Mouse (Mus musculus) neural tube, embryonic 15.5 days (tissue): ENCODE measurements around the gene Caln1. TPM values are rescaled to one million over a fixed set of nuclear protein-coding genes. Genes with fewer than 3 reads are reported as not detected.
"Not testable (repeated sequence)": the region's sequence is repeated elsewhere in the genome, so short reads cannot be mapped to it uniquely, and the experiment has no call there.

Experiments used
- ATAC-seq: fragments of 200-750 bp; cut with Nextera tagmentation; 2 replicates; pipeline ENCODE4 v1.8.0; 2017; ENCODE audit warnings: mild to moderate bottlenecking, moderate TSS enrichment, moderate library complexity; ENCODE audit not compliant: low FRiP score
- H3K27ac ChIP-seq: fragments of 300-500 bp; sonication (generic); replicated peaks from 2 replicates; pipeline ENCODE4 v1.5.1; 2015; ENCODE audit warnings: mild to moderate bottlenecking, inconsistent platforms
- H3K27me3 ChIP-seq: fragments of 300-500 bp; sonication (generic); replicated peaks from 2 replicates; pipeline ENCODE4 v1.6.1; 2015; ENCODE audit warnings: inconsistent platforms
- H3K36me3 ChIP-seq: fragments of 300-500 bp; sonication (generic); 2 replicates; pipeline ENCODE4 v1.6.1; 2015; ENCODE audit warnings: inconsistent platforms
- H3K4me1 ChIP-seq: fragments of 300-500 bp; sonication (generic); 2 replicates; pipeline ENCODE4 v1.6.1; 2015; ENCODE audit warnings: inconsistent platforms
- H3K4me2 ChIP-seq: fragments of 300-500 bp; sonication (generic); 2 replicates; pipeline ENCODE4 v1.6.1; 2015; ENCODE audit warnings: inconsistent platforms, mild to moderate bottlenecking, moderate library complexity
- H3K4me3 ChIP-seq: fragments of 300-500 bp; sonication (generic); replicated peaks from 2 replicates; pipeline ENCODE4 v1.5.1; 2015; ENCODE audit warnings: mild to moderate bottlenecking, inconsistent platforms
- H3K9ac ChIP-seq: fragments of 300-500 bp; sonication (generic); replicated peaks from 2 replicates; pipeline ENCODE4 v1.6.1; 2015; ENCODE audit warnings: mild to moderate bottlenecking, inconsistent platforms
- H3K9me3 ChIP-seq: fragments of 300-500 bp; sonication (generic); replicated peaks from 2 replicates; pipeline ENCODE4 v1.6.1; 2016; ENCODE audit warnings: inconsistent platforms
- WGBS: fragments of 180-500 bp; shearing (Covaris S2); methylation state at CpG from one replicate; pipeline ENCODE4 v1.1.7; 2015; ENCODE audit warnings: mixed read lengths; 5-methylcytosine and 5-hydroxymethylcytosine counted together
- polyA plus RNA-seq: library from polyadenylated mRNA; unstranded; fragments of >200 nt; fragmentation: Nextera tagmentation; extraction: Ambion mirVana; gene quantifications from 2 replicates; pipeline ENCODE4 v1.2.1, GENCODE M21; 2015

The Caln1 gene
- polyA plus RNA-seq, 1 experiment from 2014 or later = 51.0 TPM

DNA sequence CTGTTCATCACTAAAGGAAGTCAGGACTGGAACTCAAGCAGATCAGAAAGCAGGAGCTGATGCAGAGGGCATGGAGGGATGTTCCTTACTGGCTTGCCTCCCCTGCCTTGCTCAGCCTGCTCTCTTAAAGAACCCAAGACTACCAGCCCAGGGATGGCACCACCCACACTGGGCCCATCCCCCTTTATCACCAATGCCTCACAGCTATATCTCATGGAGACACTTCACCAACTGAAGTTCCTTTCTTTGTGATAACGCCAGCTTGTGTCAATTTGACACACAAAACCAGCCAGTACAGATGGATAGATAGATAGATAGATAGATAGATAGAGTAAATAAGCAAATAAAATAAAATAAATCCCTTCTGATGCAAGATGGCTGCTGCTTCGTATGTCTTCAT is 276.9 kb downstream of the Caln1 start:
- not testable (repeated sequence) for H3K4me3 ChIP-seq, H3K4me1 ChIP-seq, H3K27ac ChIP-seq, H3K9ac ChIP-seq, H3K27me3 ChIP-seq, H3K36me3 ChIP-seq, H3K4me2 ChIP-seq, ATAC-seq, H3K9me3 ChIP-seq
- 88% methylated on average over 2 of the region's 2 CpGs for WGBS

DNA sequence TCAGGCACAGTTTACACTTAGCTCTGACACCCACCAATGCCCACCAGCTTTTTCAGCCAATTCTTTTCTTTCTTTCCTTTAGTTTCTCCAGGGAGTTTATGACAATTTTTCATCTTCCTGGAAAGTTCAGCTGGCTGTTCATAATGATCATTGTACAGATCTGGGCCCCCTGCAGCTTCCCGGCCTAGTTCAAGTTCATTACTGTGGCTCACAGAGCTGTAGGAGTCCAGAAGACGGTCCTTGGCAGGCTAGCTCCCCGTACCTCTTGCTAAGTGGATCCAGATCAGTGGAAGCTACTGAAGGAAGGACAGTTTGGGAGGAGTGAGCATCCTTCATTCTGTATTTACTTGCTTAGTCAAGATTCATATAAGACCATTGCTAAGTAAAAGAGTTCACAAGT is 288.9 kb downstream of the Caln1 start:
- Histone ChIP-seq H3K4me3 (no peak overlapping the region), H3K4me2 (no peak overlapping the region), H3K27ac (no peak overlapping the region), H3K36me3 (no peaks in the 10 kb centered on the region), H3K9ac (no peak overlapping the region), H3K27me3 (no peaks in the 10 kb centered on the region), H3K4me1 (no peaks in the 10 kb centered on the region), H3K9me3 (no peaks in the 10 kb centered on the region)
- no peak for ATAC-seq
- WGBS = 79% methylated on average over 3 of the region's 3 CpGs

DNA sequence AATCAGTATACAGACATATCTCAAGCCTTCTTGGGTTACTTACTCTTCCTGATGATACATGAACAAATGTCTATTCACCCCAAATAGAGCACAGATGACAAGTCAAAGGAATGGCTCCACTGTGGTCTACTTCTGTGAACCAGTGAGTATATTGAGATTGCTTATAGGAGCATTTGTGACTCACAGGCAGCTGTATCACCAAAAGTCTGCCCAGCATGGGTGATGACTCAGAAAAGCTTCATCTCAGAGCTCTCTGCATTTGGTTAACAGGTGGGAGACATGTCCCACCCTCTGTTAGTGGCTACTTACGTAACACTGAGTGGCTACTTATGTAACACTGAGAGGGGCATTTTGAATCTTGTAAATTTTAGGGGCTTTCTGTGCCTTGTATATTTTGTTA is 296.8 kb downstream of the Caln1 start:
- Histone ChIP-seq H3K9me3 (no peaks in the 10 kb centered on the region), H3K4me2 (no peak overlapping the region), H3K27me3 (no peaks in the 10 kb centered on the region), H3K9ac (no peak overlapping the region), H3K4me1 (no peaks in the 10 kb centered on the region), H3K27ac (no peak overlapping the region), H3K36me3 (no peaks in the 10 kb centered on the region), H3K4me3 (no peak overlapping the region)
- 93% methylated on average over 1 of the region's 1 CpGs for WGBS
- ATAC-seq = no peak

DNA sequence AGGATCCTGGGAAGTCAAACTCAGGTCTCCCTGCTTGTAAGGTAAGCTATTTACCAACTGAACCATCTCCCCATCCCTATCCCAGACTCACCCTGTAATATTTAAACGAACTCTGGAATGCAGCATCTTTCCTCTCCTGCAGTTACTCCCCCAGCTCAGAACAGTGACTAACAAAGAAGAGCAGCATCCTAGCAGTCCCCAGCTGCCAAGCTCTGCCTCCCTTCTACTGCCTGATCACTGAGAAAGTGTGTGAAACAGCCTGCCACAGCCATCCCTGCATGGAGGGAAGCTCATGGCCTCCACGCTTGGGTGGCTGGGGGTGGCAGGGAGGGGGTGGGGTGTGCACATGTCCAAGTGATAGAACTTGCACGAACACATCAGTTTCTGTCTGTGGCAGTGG is 303.3 kb downstream of the Caln1 start:
- Histone ChIP-seq H3K4me2 (no peak overlapping the region), H3K27ac (no peak overlapping the region), H3K4me1 (no peaks in the 10 kb centered on the region), H3K9ac (no peak overlapping the region), H3K27me3 (no peaks in the 10 kb centered on the region), H3K36me3 (no peaks in the 10 kb centered on the region), H3K9me3 (0 out of 2 replicates have a peak, but pooled peaks cover 2% of the 10 kb centered on the region), H3K4me3 (no peak overlapping the region)
- no peak for ATAC-seq
- 55% methylated on average over 3 of the region's 3 CpGs for WGBS

DNA sequence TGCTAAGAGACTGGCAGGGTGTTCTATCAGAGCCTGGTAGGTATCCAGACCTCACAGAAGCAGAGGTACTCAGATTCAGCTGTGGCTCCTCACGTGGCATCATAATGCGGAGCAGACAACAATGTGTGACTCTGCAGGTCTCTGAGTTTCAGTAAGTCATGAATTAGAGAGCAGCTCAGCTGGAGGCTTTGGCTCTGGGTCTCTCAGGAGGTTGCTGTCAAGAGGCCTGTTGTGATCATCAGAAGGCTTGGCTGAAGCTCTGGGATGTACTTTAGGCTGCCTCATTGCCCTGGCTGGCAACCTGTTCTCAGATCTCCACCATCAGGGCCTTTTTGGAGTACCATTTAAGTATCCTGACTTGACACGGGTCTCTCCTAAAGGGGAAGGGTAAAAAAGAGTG is 303.8 kb downstream of the Caln1 start:
- no peaks in the 10 kb centered on the region for H3K27me3 ChIP-seq
- no peaks in the 10 kb centered on the region for H3K4me1 ChIP-seq
- H3K27ac ChIP-seq = no peak overlapping the region
- H3K36me3 ChIP-seq = no peaks in the 10 kb centered on the region
- H3K9ac ChIP-seq = no peak overlapping the region
- H3K4me3 ChIP-seq = no peak overlapping the region
- no peak overlapping the region for H3K4me2 ChIP-seq
- 0 out of 2 replicates have a peak, but pooled peaks cover 2% of the 10 kb centered on the region for H3K9me3 ChIP-seq
- ATAC-seq = no peak
- 68% methylated on average over 3 of the region's 3 CpGs for WGBS

DNA sequence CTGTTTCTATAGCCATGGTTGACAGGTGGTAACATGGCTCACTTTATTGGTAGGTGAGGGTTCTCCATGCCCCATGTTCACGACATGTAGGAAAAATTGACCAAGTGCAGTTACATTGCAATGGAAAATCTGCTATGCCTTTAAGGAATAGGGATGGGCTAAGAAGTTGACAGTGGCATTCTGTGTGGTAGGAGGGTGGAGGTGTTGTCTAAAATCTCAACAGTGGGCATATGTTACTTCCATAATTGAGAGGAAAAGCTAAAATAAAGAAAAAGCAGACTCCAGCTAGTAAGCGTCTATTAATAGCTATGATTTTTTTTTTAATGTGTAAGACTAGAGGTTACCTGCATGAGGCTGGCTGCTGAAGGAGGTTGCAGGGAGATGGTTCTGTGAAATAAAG is 308.6 kb downstream of the Caln1 start:
- 0 out of 2 replicates have a peak, but pooled peaks cover 2% of the 10 kb centered on the region for H3K9me3 ChIP-seq
- H3K36me3 ChIP-seq = no peaks in the 10 kb centered on the region
- 92% methylated on average over 2 of the region's 2 CpGs for WGBS
- H3K4me1 ChIP-seq = peaks cover 3% of the 10 kb centered on the region; the same call in 1 of the 2 replicates
- H3K4me3 ChIP-seq = no peak overlapping the region
- no peaks in the 10 kb centered on the region for H3K27me3 ChIP-seq
- ATAC-seq = no peak
- H3K4me2 ChIP-seq = no peak overlapping the region
- H3K27ac ChIP-seq = no peak overlapping the region
- no peak overlapping the region for H3K9ac ChIP-seq

DNA sequence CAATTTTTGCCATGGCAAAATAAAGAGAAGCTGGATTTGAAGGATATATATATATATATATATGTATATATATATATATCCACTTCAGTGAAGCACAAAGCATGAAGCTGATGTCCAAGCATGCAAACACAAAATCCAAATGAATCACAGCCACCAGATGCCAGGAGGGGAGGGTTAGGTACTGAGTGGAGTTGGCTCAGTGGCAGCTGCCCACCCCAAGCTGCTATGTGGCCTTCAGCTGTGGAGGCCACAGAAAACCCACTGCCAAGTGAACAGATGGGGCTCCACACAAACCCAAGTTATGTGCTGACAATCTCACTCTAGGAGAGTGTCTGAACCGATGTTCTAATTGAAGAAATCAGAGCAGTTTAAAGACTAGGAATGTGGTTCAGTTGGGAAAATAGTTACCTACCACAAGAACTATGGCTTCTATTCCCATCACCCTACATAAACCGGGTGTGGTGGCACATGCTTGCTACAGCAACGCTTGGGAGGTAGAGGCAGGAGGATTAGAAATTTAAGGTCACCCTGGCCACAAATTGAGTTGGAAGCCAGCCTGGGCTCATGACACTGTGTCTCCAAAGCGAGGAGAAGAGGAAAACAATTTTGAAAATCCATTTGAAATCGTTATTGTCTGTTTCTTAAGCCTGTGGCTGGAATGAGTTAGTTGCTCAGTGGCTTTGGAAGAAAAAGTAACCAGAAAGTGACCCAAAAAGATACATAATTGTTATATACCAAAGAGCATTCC is 316.8 kb downstream of the Caln1 start:
- H3K36me3 ChIP-seq = no peaks in the 10 kb centered on the region
- no peak overlapping the region for H3K4me2 ChIP-seq
- H3K9ac ChIP-seq = no peak overlapping the region
- no peaks in the 10 kb centered on the region for H3K27me3 ChIP-seq
- H3K4me1 ChIP-seq = no peaks in the 10 kb centered on the region
- no peak overlapping the region for H3K4me3 ChIP-seq
- H3K27ac ChIP-seq = no peak overlapping the region
- no peaks in the 10 kb centered on the region for H3K9me3 ChIP-seq
- ATAC-seq = no peak
- 83% methylated on average over 5 of the region's 5 CpGs for WGBS

DNA sequence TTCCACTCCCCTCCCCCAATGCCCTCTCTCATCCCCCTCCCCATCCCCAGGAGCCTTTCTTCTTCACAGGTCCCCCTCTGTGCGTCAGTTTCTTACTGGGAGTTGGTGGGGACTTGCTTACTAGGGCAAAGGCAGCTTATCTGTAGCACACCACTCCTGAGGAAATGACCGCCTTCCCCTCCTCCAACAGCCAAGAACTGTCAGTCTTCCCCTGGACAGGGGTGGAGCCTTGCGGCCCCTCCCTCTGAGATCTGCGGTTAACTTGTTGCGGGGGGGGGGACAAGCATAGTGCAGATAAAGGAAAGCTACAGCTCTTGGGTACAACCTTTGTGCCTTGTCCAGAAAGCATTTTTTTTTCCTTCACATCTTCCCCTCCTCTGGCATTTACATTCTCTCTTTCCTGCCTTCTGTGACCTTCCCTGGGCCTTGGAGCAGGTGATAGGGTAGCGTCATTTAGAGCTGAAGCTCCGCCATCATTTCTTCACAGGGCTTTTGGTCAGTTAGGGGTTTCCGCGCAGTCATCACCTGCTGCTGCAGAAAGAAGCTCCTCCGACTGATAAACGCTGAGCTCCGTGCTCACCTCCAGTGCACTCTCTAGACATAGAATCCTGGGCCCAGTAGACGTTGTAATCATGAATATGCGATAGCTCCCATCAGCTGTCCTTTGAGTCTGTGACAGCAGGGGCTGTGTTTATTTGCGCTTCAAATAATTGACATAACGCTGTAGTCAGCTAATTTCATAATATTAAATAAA is 319.3 kb downstream of the Caln1 start:
- H3K9me3 ChIP-seq = no peaks in the 10 kb centered on the region
- H3K27me3 ChIP-seq = no peaks in the 10 kb centered on the region
- ATAC-seq = no peak
- H3K9ac ChIP-seq = no peak overlapping the region
- H3K36me3 ChIP-seq = no peaks in the 10 kb centered on the region
- no peak overlapping the region for H3K4me2 ChIP-seq
- H3K27ac ChIP-seq = no peak overlapping the region
- H3K4me3 ChIP-seq = no peak overlapping the region
- WGBS = 48% methylated on average over 16 of the region's 16 CpGs
- no peaks in the 10 kb centered on the region for H3K4me1 ChIP-seq

DNA sequence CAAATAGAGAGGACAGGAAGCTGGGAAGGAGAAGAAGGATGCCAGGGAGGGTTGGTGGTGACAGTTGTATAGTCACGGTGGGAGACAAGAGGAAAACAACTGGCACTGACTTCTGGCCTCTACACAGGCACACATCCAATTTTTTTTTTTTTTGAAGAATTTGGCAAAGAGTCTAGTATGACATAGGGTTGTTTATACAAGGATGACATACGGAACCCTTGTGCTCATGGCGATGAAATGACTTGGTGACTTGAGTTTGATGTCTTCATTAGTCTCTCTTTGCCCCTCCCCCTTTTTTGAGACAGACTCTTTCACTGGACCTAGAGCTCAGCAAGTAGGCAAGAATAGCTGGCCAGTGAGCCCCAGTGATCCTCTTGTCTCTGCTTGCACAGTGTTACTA is 322.1 kb downstream of the Caln1 start:
- 77% methylated on average over 3 of the region's 3 CpGs for WGBS
- no peaks in the 10 kb centered on the region for H3K27me3 ChIP-seq

DNA sequence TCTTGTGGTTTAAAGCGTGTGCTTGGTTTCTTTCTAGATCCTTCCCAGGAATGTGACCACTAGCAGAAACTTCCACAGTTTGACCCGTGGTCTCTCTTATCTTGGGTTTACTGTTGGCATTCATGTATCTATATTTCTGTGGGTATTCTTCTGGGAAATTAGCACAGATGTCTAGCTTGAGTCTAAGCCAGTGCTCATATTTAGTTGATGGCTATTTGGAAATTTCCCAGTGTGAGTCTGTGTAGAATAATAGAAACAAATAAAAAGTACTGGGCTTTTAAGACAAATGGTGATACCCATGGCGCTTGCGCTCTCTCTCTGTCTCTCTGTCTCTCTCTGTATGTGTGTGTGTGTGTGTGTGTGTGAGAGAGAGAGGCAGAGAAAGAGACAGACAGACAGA is 330.2 kb downstream of the Caln1 start:
- H3K4me2 ChIP-seq = no peak overlapping the region
- no peaks in the 10 kb centered on the region for H3K9me3 ChIP-seq

More for the DNA sequence above, 322.1 kb downstream of the Caln1 start:
- Histone ChIP-seq H3K4me3 (no peak overlapping the region), H3K4me2 (no peak overlapping the region), H3K9me3 (no peaks in the 10 kb centered on the region), H3K4me1 (no peaks in the 10 kb centered on the region), H3K36me3 (no peaks in the 10 kb centered on the region), H3K27ac (no peak overlapping the region), H3K9ac (no peak overlapping the region)
- no peak for ATAC-seq

DNA sequence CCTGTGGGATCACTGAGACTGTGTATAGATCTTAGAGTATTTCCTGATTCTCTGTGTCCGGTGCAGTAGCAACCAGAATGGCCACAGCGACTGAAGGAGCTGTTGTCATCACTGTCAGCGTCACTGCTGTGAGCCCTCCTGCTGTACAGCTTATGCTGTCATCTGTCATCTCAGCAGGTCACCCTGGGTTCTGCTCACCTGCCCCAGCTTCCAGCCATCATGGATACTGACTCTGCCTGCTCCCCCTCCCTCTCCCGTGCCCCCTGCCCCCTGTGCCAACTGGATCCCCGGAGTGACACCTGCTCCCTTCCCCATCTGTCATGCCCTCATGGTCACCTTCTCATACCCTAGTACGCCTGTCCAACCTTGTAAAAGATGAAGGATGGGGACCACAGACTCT is 332.5 kb downstream of the Caln1 start:
- H3K27ac ChIP-seq = no peak overlapping the region
- no peaks in the 10 kb centered on the region for H3K9me3 ChIP-seq
- no peak for ATAC-seq
- no peaks in the 10 kb centered on the region for H3K27me3 ChIP-seq
- H3K4me2 ChIP-seq = no peak overlapping the region
- WGBS = 73% methylated on average over 6 of the region's 6 CpGs
- no peaks in the 10 kb centered on the region for H3K4me1 ChIP-seq
- no peaks in the 10 kb centered on the region for H3K36me3 ChIP-seq
- no peak overlapping the region for H3K9ac ChIP-seq
- no peak overlapping the region for H3K4me3 ChIP-seq

More for the DNA sequence above, 330.2 kb downstream of the Caln1 start:
- no peak overlapping the region for H3K4me3 ChIP-seq
- H3K36me3 ChIP-seq = no peaks in the 10 kb centered on the region
- no peaks in the 10 kb centered on the region for H3K27me3 ChIP-seq
- no peak overlapping the region for H3K27ac ChIP-seq
- WGBS = 84% methylated on average over 4 of the region's 4 CpGs
- no peak for ATAC-seq
- H3K4me1 ChIP-seq = no peaks in the 10 kb centered on the region
- no peak overlapping the region for H3K9ac ChIP-seq

DNA sequence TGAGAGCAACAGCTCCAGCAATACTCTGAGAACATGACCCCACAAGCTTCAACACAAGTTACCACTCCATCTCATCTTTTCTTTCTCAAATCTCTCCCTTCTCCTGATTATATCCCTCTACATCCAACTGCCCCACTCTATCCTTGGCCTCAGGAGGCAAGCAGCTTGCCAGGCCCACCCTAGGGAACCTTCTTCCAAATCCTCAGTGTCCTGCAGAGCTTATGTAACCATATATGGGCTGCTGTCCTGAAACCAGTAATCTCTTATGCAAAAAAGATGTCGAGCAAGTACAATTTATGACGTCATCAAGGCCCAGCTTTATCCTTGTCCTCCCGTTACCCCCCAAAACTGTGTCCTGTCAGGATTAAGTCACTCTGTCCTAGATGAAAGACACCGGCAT is 333.1 kb downstream of the Caln1 start:
- ATAC-seq = no peak
- WGBS = 68% methylated on average over 4 of the region's 4 CpGs

More for the DNA sequence above, 333.1 kb downstream of the Caln1 start:
- no peaks in the 10 kb centered on the region for H3K27me3 ChIP-seq
- no peak overlapping the region for H3K4me2 ChIP-seq
- H3K36me3 ChIP-seq = no peaks in the 10 kb centered on the region
- H3K4me1 ChIP-seq = no peaks in the 10 kb centered on the region
- no peak overlapping the region for H3K27ac ChIP-seq
- no peak overlapping the region for H3K4me3 ChIP-seq
- no peak overlapping the region for H3K9ac ChIP-seq
- H3K9me3 ChIP-seq = no peaks in the 10 kb centered on the region
